Mouse (Mus musculus) heart, postnatal 0 days (tissue): ENCODE results near the gene Supt4a.

Experiments used
- CTCF ChIP-seq: IDR thresholded peaks from 2 replicates; pipeline ENCODE4 v1.5.1; 2016; ENCODE audit warnings: antibody characterized with exemption, control low read depth, low read depth
- EP300 ChIP-seq: IDR thresholded peaks from 2 replicates; pipeline ENCODE4 v1.6.1; 2016; ENCODE audit warnings: antibody characterized with exemption, low read depth

GRCm38 (mm10) chr11:87763988-87764876, 26.9 kb downstream of the Supt4a start:
- TF ChIP-seq CTCF (no peak), EP300 (no peak)
